Mouse (Mus musculus) embryonic facial prominence, embryonic 13.5 days (tissue): Measurements from ENCODE around the gene Syf2. TPM values are rescaled to one million over a fixed set of nuclear protein-coding genes. Genes with fewer than 3 reads are reported as not detected.

Source experiments
- ATAC-seq: fragments of 200-750 bp; cut with Nextera tagmentation; 2 replicates; pipeline ENCODE4 v1.8.0; 2017; ENCODE audit warnings: low read depth; ENCODE audit not compliant: insufficient number of reproducible peaks, insufficient read depth, low FRiP score, low TSS enrichment
- H3K27ac ChIP-seq: fragments of 300-500 bp; sonication (generic); 2 replicates; pipeline ENCODE4 v1.5.1; 2015; ENCODE audit warnings: moderate library complexity, mild to moderate bottlenecking, inconsistent platforms
- H3K27me3 ChIP-seq: fragments of 300-500 bp; sonication (generic); 2 replicates; pipeline ENCODE4 v1.6.1; 2015; ENCODE audit warnings: mild to moderate bottlenecking, inconsistent platforms
- H3K36me3 ChIP-seq: fragments of 300-500 bp; sonication (generic); 2 replicates; pipeline ENCODE4 v1.6.1; 2015; ENCODE audit warnings: mild to moderate bottlenecking, inconsistent platforms
- H3K4me1 ChIP-seq: fragments of 300-500 bp; sonication (generic); 2 replicates; pipeline ENCODE4 v1.6.1; 2015; ENCODE audit warnings: inconsistent platforms
- H3K4me2 ChIP-seq: fragments of 300-500 bp; sonication (generic); 2 replicates; pipeline ENCODE4 v1.6.1; 2015; ENCODE audit warnings: moderate library complexity, mild to moderate bottlenecking, inconsistent platforms
- H3K4me3 ChIP-seq: fragments of 300-500 bp; sonication (generic); 2 replicates; pipeline ENCODE4 v1.5.1; 2015; ENCODE audit warnings: mild to moderate bottlenecking, inconsistent platforms
- H3K9ac ChIP-seq: fragments of 300-500 bp; sonication (generic); 2 replicates; pipeline ENCODE4 v1.6.1; 2015; ENCODE audit warnings: mild to moderate bottlenecking, inconsistent platforms
- H3K9me3 ChIP-seq: fragments of 300-500 bp; sonication (generic); 2 replicates; pipeline ENCODE4 v1.6.1; 2016; ENCODE audit warnings: inconsistent platforms
- WGBS: fragments of 180-500 bp; shearing (Covaris S2); methylation state at CpG from one replicate; pipeline ENCODE4 v1.1.7; 2015; ENCODE audit warnings: mixed read lengths; 5-methylcytosine and 5-hydroxymethylcytosine counted together
- polyA plus RNA-seq: library from polyadenylated mRNA; unstranded; fragments of >200 nt; fragmentation: Nextera tagmentation; extraction: Ambion mirVana; gene quantifications from 2 replicates; pipeline ENCODE4 v1.2.1, GENCODE M21; 2015

The Syf2 gene
- polyA plus RNA-seq, 1 experiment from 2014 or later, result 78.7 TPM

- Histone ChIP-seq H3K4me1 (peaks cover 21% of the 10 kb centered on the region), H3K9me3 (no peaks in the 10 kb centered on the region), H3K36me3 (peaks cover 35% of the 10 kb centered on the region), H3K9ac (peak overlapping the region; percentile 61), H3K4me2 (peak overlapping the region; percentile 84), H3K27me3 (no peaks in the 10 kb centered on the region), H3K27ac (no peak overlapping the region), H3K4me3 (peak overlapping the region; percentile 100)
- no peak for ATAC-seq
- 72% methylated on average over 8 of the region's 8 CpGs for WGBS
These were observed 5.5 kb upstream of the Syf2 start for GRCm38 (mm10) chr4:134925206-134925605.

DNA sequence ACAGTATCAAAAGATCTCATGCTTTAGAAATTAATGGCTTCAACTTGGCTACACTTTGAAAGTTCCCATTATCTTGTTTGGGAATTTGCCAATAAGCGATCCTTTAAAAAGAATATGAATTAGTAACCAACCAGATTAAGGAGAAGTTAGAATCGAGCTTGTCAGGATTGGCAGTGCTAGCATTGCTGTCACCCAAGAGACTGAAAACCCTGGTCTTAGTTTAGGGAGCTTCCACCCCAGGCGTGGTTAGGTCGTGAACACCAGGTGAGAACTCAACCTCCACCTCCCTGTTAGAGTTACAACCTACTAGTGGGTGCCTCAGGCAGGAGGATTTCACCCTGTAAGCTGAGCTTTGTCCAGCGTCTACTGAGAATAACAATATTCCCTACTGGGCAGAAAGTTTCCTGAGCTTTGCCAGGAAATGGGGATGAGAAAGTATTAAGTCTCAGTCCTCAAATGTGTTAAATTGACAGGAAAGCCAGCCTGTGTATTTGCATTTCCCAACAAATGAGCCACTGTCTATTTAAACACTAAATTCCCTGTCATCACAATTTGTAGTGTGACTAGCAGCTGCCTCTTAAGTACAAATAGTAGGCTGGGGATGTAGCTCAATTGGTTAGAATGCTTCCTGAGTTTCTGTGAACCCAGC is 2.8 kb upstream of the Syf2 start:
- Histone ChIP-seq H3K27ac (no peak overlapping the region), H3K36me3 (peaks cover 43% of the 10 kb centered on the region), H3K4me2 (no peak overlapping the region), H3K4me3 (no peak overlapping the region), H3K9ac (no peak overlapping the region), H3K27me3 (no peaks in the 10 kb centered on the region), H3K9me3 (no peaks in the 10 kb centered on the region), H3K4me1 (peaks cover 27% of the 10 kb centered on the region)
- ATAC-seq, result no peak
- 72% methylated on average over 5 of the region's 5 CpGs for WGBS

DNA sequence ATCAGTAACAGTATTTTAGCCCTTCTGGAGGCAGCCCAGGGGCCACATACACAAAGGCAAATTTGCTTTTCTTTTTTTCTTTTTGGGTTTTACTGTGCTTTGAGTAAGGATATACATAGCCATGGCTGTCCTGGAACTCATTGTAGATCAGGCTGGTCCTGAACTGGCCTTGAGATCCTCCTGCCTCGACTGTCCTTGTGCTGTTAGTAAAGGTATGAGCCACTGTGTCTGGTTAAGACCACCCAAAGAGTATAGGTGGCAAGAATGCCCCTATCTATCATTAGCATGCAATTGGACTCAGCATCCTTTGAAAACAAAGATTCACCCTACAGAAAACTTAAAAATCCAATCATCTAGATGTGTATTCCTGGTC is 2.2 kb upstream of the Syf2 start:
- no peaks in the 10 kb centered on the region for H3K27me3 ChIP-seq
- no peak overlapping the region for H3K9ac ChIP-seq
- peaks cover 48% of the 10 kb centered on the region for H3K36me3 ChIP-seq
- no peaks in the 10 kb centered on the region for H3K9me3 ChIP-seq
- H3K4me1 ChIP-seq, result peaks cover 27% of the 10 kb centered on the region
- 70% methylated on average over 1 of the region's 1 CpGs for WGBS
- H3K4me2 ChIP-seq, result no peak overlapping the region
- H3K4me3 ChIP-seq, result no peak overlapping the region
- no peak for ATAC-seq
- H3K27ac ChIP-seq, result no peak overlapping the region

DNA sequence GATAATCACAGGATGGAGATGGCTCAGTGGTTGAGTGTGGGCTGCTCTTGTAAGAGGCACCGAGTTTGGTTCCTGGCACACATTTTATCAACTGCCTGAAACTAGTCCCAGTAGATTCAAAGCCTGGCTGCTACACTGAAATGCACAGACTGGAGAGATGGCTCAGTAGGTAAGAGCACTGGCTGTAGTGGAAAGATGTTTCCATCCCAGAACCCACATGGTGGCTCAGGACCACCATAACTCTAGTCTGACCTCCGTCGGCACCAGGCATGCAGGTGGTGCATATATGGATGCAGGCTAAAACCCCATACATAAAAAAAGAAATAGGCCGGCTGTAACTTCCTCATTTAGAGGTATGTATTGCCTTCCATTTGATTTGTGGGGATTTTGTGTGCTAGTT is 1.2 kb upstream of the Syf2 start:
- WGBS, result 79% methylated on average over 4 of the region's 4 CpGs

GRCm38 (mm10) chr4:134930190-134930589 is 508 bp upstream of the Syf2 start:
- Histone ChIP-seq H3K36me3 (peaks cover 64% of the 10 kb centered on the region), H3K4me2 (peak overlapping the region; percentile 88), H3K27ac (peak overlapping the region; percentile 82; the same call in 1 of the 2 replicates), H3K9me3 (no peaks in the 10 kb centered on the region), H3K27me3 (no peaks in the 10 kb centered on the region), H3K9ac (no peak overlapping the region), H3K4me1 (peaks cover 25% of the 10 kb centered on the region), H3K4me3 (peak overlapping the region; percentile 98)
- ATAC-seq, result no peak
- WGBS, result 28% methylated on average over 9 of the region's 9 CpGs

More for the DNA sequence above, 1.2 kb upstream of the Syf2 start:
- H3K9ac ChIP-seq, result no peak overlapping the region
- no peaks in the 10 kb centered on the region for H3K27me3 ChIP-seq
- peaks cover 59% of the 10 kb centered on the region for H3K36me3 ChIP-seq
- no peak overlapping the region for H3K27ac ChIP-seq
- no peak overlapping the region for H3K4me3 ChIP-seq
- H3K4me1 ChIP-seq, result peaks cover 27% of the 10 kb centered on the region
- no peak for ATAC-seq
- no peak overlapping the region for H3K4me2 ChIP-seq
- no peaks in the 10 kb centered on the region for H3K9me3 ChIP-seq

DNA sequence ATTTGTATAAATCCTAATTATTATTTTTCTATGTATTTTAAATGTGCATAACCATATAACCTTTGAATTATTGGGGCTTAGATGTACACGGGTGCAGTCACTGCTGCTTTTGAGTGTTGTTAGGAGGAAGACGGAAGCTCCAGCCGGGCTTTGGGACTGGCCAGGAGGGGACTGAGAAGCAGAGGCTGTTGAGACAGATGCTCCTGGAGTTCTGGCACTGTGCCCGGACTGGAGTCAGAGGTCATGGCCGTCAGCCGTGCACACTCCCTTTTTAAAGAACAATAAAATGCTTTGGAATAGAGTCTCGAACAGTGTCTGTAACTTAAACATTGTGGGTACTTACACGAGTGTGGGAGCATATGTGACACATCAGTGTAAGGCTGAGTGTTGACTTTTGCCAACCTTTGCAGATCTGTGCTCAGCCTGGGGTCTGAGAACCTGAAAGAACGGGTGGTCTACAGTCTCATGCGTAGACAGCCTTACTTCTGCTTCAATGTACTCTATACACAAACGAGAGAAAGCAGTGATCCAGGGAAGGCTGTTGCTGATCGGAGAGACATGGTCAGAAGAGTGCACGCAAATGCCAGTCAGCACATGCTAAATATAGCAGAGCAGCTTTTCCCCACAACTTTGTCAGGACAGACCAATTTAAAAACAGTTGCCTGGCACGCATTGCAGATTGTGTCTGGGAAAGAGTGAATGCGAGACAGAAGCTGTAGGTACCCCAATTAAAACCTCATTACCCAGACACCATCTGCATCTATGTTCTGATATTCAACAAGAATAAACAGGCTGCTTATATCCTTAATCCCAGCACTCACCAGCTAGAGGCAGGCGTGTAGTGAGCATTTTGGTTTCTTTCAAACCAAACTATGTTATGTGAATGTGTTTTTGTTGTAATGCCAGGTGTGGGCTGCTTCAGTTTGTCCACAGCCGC is 6.8 kb downstream of the Syf2 start:
- no peak for ATAC-seq
- Histone ChIP-seq H3K4me1 (no peaks in the 10 kb centered on the region; the same call in 1 of the 2 replicates), H3K4me3 (no peak overlapping the region), H3K27ac (no peak overlapping the region), H3K9me3 (no peaks in the 10 kb centered on the region), H3K9ac (no peak overlapping the region), H3K36me3 (peaks cover 52% of the 10 kb centered on the region), H3K4me2 (no peak overlapping the region), H3K27me3 (peaks cover 10% of the 10 kb centered on the region; the same call in 1 of the 2 replicates)
- WGBS, result 78% methylated on average over 17 of the region's 17 CpGs

GRCm38 (mm10) chr4:134939900-134940299 is 9.2 kb downstream of the Syf2 start:
- no peak for ATAC-seq
- peaks cover 11% of the 10 kb centered on the region for H3K4me1 ChIP-seq
- H3K36me3 ChIP-seq, result peaks cover 28% of the 10 kb centered on the region
- WGBS, result 55% methylated on average over 9 of the region's 9 CpGs
- no peak overlapping the region for H3K27ac ChIP-seq
- no peak overlapping the region for H3K9ac ChIP-seq
- H3K4me2 ChIP-seq, result peak overlapping the region; percentile 38
- no peak overlapping the region for H3K4me3 ChIP-seq
- H3K27me3 ChIP-seq, result peaks cover 30% of the 10 kb centered on the region
- no peaks in the 10 kb centered on the region for H3K9me3 ChIP-seq

DNA sequence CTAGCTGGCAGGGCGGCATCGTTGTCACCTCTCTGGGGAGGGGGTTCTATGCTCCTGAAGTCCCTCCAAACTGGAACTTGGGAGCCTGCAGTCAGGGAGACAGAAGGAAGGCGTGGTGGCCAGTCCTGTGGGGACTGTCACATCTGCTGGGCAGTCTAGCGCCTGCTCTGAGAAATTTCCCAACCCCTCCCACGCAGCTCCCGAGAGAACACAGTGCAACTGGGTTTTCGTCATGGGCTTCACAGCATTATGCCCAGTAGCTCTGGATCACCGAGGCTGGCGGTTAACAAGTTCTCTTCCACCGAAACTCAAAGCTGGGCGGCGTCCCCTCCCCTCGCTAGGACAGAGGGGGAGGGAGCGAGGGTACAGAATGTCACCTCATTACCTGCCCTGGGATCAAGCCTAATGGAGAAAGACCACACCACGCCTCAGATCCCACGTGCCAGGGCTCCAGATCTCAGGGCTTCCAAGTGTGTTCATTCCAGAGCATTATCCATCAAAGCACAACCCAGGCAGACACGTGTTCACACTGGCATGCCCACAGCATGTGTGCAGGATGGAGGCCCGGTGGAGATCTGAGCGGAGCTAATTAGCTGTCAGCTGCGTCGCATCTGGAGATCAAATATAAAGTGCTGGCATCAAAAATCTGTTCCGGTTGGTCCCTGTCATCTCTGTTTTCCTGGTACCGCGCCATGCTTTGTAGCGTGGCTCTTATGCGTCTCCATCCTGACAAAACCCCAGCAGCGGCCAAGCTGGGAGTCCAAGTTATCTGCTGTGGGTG is 13.2 kb downstream of the Syf2 start:
- Histone ChIP-seq H3K4me3 (no peak overlapping the region), H3K36me3 (no peaks in the 10 kb centered on the region), H3K27me3 (peaks cover 34% of the 10 kb centered on the region), H3K27ac (no peak overlapping the region), H3K9ac (no peak overlapping the region), H3K9me3 (no peaks in the 10 kb centered on the region), H3K4me1 (peaks cover 23% of the 10 kb centered on the region), H3K4me2 (peak overlapping the region; percentile 16)
- peak; percentile 66; the same call in 1 of the 2 replicates for ATAC-seq
- WGBS, result 36% methylated on average over 27 of the region's 27 CpGs

- ATAC-seq, result no peak
- Histone ChIP-seq H3K27ac (no peak overlapping the region), H3K9me3 (no peaks in the 10 kb centered on the region), H3K4me2 (peak overlapping the region; percentile 55), H3K27me3 (peaks cover 31% of the 10 kb centered on the region), H3K9ac (no peak overlapping the region), H3K4me3 (peak overlapping the region; percentile 22), H3K36me3 (no peaks in the 10 kb centered on the region), H3K4me1 (peaks cover 30% of the 10 kb centered on the region)
- 13% methylated on average over 17 of the region's 17 CpGs for WGBS
These were observed 15.5 kb downstream of the Syf2 start for GRCm38 (mm10) chr4:134946024-134946744.

GRCm38 (mm10) chr4:134950518-134951091 is 19.9 kb downstream of the Syf2 start:
- Histone ChIP-seq H3K4me1 (peaks cover 28% of the 10 kb centered on the region), H3K27me3 (peaks cover 22% of the 10 kb centered on the region), H3K9ac (no peak overlapping the region), H3K9me3 (no peaks in the 10 kb centered on the region), H3K4me2 (0 out of 2 replicates have a peak overlapping the region, but pooled peaks have one; percentile 11), H3K36me3 (no peaks in the 10 kb centered on the region), H3K4me3 (no peak overlapping the region), H3K27ac (peak overlapping the region; percentile 44; the same call in 1 of the 2 replicates)
- 15% methylated on average over 11 of the region's 11 CpGs for WGBS
- peak; percentile 73 for ATAC-seq
